Comparison of ENCODE assay signal across 10 mouse cellular contexts in the genomic region with DNA sequence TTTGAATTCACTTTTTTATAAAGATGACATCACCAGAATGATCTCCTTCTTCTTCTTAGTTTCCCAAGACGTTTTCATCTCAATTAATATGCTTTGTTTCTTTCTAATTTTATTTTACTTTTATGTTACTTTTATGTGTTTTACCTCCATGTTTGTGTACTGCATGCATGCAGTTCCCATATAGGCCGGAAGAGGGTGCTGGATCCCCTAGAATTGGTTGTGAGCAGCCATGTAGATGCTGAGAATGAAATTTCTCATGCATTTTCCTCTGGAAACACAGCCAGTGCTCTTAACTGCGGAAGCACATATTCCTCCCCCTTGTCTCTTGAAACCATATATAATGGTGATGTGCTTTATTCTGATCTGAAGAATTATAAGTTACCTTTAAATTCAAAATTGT.
DNase-seq lines count a peak whose midpoint lies in the region; ATAC-seq lines count a peak whose summit lies in the region.
"Had no signal": no experiment of that assay in that cellular context is flagged by ENCODE, and none has a peak within 500 bp of the region (broad histone marks: within the 10 kb centered on the region; RNA-seq: fewer than 3 reads in every experiment).

No protein-coding gene starts in this region.

- no peaks in the 10 kb centered on the region for H3K9me3 ChIP-seq in kidney, embryonic 14.5 days (ENCODE audit: control insufficient read depth, low read length)
- H3K9me3 ChIP-seq: lung, embryonic 15.5 days had no signal

- H3K9ac ChIP-seq in kidney, embryonic 14.5 days (ENCODE audit: low read depth, low read length) = no peak overlapping the region
- H3K9ac ChIP-seq: lung, embryonic 15.5 days had no signal

- H3K36me3 ChIP-seq in kidney, embryonic 14.5 days (ENCODE audit: control insufficient read depth, insufficient read depth, low read length) = no peaks in the 10 kb centered on the region
- H3K36me3 ChIP-seq: lung, embryonic 15.5 days had no signal

- H3K27ac ChIP-seq in kidney, embryonic 14.5 days (ENCODE audit: low read depth, low read length) = no peak overlapping the region
- H3K27ac ChIP-seq: lung, embryonic 15.5 days had no signal

- no peak overlapping the region for H3K4me2 ChIP-seq in kidney, embryonic 14.5 days (replicated peaks; ENCODE audit: low read depth, low read length)
- H3K4me2 ChIP-seq: lung, embryonic 15.5 days had no signal

- H3K27me3 ChIP-seq in kidney, embryonic 14.5 days (ENCODE audit: control insufficient read depth, insufficient read depth, low read length) = no peaks in the 10 kb centered on the region
- H3K27me3 ChIP-seq: lung, embryonic 15.5 days had no signal

- 55% methylated on average over 3 of the region's 3 CpGs for WGBS in kidney, embryonic 14.5 days

- H3K4me3 ChIP-seq in kidney, embryonic 14.5 days (ENCODE audit: low read length) = no peak overlapping the region
- H3K4me3 ChIP-seq: lung, embryonic 15.5 days had no signal

- DNase-seq in kidney, postnatal 10 days = peak; percentile 18
- peak; percentile 12 for DNase-seq in thymus, postnatal 14 days
- no peak for DNase-seq in thymus, postnatal 0 days (ENCODE audit: low spot score)
- DNase-seq in c-Kit-positive CD71-negative TER-119-negative erythroid progenitor cells, embryonic 14.5 days (ENCODE audit: low read depth) = peak; percentile 5
- DNase-seq in thymus, postnatal 36 days = peak; percentile 5
- DNase-seq in lung, postnatal 36 days = no peak
- no peak for DNase-seq in layer of hippocampus, adult 8-10 months (ENCODE audit: low spot score in 2 of 2)
- DNase-seq: layer of hippocampus, adult 9-11 months had no signal

- ATAC-seq in kidney, embryonic 14.5 days (ENCODE audit: low FRiP score, low TSS enrichment) = no peak

- no peaks in the 10 kb centered on the region for H3K4me1 ChIP-seq in kidney, embryonic 14.5 days (ENCODE audit: control insufficient read depth, insufficient read depth, low read length)
- H3K4me1 ChIP-seq: lung, embryonic 15.5 days had no signal

Comparison
In these comparisons a context has a peak if more than half of its experiments do, and no peak if none do; other contexts are left out.
1. DNase-seq: peak in kidney, postnatal 10 days (single experiment), thymus, postnatal 14 days (single experiment), c-Kit-positive CD71-negative TER-119-negative erythroid progenitor cells, embryonic 14.5 days (single experiment) and thymus, postnatal 36 days (2 of 2); none in thymus, postnatal 0 days (single experiment), lung, postnatal 36 days (single experiment) and layer of hippocampus, adult 8-10 months (0 of 2).